Mouse (Mus musculus): ENCODE results near the gene Cdk5r2. TPM values are rescaled to one million over a fixed set of nuclear protein-coding genes. Genes with fewer than 3 reads are reported as not detected.

Cdk5r2 gene
- not detected for polyA plus RNA-seq (2017; shearing (Covaris generic))

GRCm38 (mm10) chr1:74854306-74855056 is at the start of gene Cdk5r2:
Cdk5r2 (plus strand) TSS chr1:74854934.

GRCm38 (mm10) chr1:74885369-74886042 is 30.8 kb downstream of the Cdk5r2 start, which contains the start of gene Fev:
Fev (minus strand) TSS chr1:74885419.

GRCm38 (mm10) chr1:74893134-74893855 is 38.6 kb downstream of the Cdk5r2 start, which contains the start of gene Cryba2:
Cryba2 (minus strand) TSS chr1:74893143.

Other genes with a start within 250 kb of the Cdk5r2 start
- gene Ttll4, start 193.2 kb upstream of the Cdk5r2 start, polyA plus RNA-seq (2017; shearing (Covaris generic)) = 48.8 TPM
- gene Cyp27a1, start 141.4 kb upstream of the Cdk5r2 start, polyA plus RNA-seq (2017; shearing (Covaris generic)) = not detected
- gene Prkag3, start 105.7 kb upstream of the Cdk5r2 start, polyA plus RNA-seq (2017; shearing (Covaris generic)) = not detected
- not detected for gene Wnt6, start 83.0 kb upstream of the Cdk5r2 start, polyA plus RNA-seq (2017; shearing (Covaris generic))
- not detected for gene Wnt10a, start 63.4 kb upstream of the Cdk5r2 start, polyA plus RNA-seq (2017; shearing (Covaris generic))
- gene Fev, start 30.5 kb downstream of the Cdk5r2 start, polyA plus RNA-seq (2017; shearing (Covaris generic)) = not detected
- not detected for gene Cryba2, start 38.2 kb downstream of the Cdk5r2 start, polyA plus RNA-seq (2017; shearing (Covaris generic))
- gene Cfap65, start 80.7 kb downstream of the Cdk5r2 start, polyA plus RNA-seq (2017; shearing (Covaris generic)) = not detected
- gene Ihh, start 96.7 kb downstream of the Cdk5r2 start, polyA plus RNA-seq (2017; shearing (Covaris generic)) = not detected